Mouse (Mus musculus): ENCODE results near the gene Mdm1. TPM values are rescaled to one million over a fixed set of nuclear protein-coding genes. Genes with fewer than 3 reads are reported as not detected.

Mdm1 gene
- polyA plus RNA-seq (2017; shearing (Covaris generic)): 6.7 TPM

DNA sequence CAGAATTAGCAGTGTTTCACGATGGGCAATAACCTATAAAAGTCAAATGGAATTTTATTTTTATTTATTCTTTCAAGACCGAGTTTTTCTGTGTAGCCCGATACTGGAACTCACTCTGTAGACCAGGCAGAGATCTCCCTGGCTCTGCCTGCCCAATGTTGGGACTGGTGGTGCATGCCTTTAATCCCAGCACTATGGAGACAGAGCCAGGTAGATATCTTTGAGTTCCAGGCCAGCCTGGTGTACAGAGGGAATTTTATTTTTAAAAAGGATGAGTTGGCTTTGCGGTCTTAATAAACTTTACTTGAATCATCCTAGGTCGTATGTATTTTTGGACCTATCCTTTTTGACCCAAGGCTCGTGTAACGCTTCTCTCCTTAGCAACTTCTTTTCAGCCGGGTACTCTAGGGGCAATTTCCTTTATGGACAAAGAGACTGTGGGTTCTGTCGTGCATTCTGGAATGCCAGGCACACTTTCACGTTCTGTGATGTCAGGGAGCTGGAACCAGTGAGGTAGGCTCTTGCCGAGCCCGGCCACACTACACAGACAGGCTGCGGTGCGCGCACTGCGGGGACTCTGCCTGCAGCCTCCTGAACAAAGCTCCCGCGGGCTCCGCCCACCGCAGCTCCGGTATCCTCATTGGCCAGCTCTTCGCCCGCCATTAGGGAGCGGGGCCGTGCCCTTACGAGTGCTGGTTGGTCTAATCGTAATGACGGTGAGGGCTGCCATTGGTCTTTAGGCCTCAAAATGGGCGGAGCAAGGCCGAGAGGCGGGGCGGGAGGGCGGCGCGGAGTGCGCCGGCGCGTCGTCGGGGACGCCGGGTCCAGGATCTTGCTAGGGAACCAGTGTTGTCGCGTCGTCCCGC lies at the start of gene Mdm1:
Gene Mdm1 (plus strand): TSS at position 794 of the 866 bp plus-strand sequence.

DNA sequence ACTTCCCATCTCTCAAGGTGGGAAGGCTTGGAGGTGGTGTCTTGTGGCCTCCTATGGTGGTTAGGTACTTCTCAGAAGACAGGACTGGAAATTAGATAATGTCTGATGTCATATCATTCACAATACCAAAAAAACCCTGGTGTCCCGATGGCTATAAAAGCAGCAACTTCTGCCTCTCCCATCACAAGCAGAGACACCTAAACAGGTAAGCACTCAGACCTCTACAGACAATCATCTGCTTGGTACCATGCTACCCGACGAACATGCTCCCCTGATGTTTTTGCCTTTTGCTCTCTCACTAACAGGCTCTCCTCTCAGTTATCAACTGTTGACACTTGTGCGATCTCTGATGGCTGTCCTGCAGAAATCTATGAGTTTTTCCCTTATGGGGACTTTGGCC lies 63.0 kb downstream of the Mdm1 start, which contains the start of gene Il22:
Gene Il22 (plus strand): TSS at position 301 of the 400 bp plus-strand sequence.

Other genes with a start within 250 kb of the Mdm1 start
- gene Il22, start 63.1 kb downstream of the Mdm1 start, polyA plus RNA-seq (2017; shearing (Covaris generic)): not detected
- gene Gm32717, start 99.0 kb downstream of the Mdm1 start, polyA plus RNA-seq (2017; shearing (Covaris generic)): not detected
- not detected for gene Gm32802, start 116.9 kb downstream of the Mdm1 start, polyA plus RNA-seq (2017; shearing (Covaris generic))
- gene Iltifb, start 153.2 kb downstream of the Mdm1 start, polyA plus RNA-seq (2017; shearing (Covaris generic)): not detected
- not detected for gene Gm9040, start 185.2 kb downstream of the Mdm1 start, polyA plus RNA-seq (2017; shearing (Covaris generic))
- not detected for gene Gm9044, start 190.6 kb downstream of the Mdm1 start, polyA plus RNA-seq (2017; shearing (Covaris generic))
- gene Gm9045, start 196.0 kb downstream of the Mdm1 start, polyA plus RNA-seq (2017; shearing (Covaris generic)): not detected
- gene Gm9046, start 201.4 kb downstream of the Mdm1 start, polyA plus RNA-seq (2017; shearing (Covaris generic)): not detected
- not detected for gene Gm9048, start 206.9 kb downstream of the Mdm1 start, polyA plus RNA-seq (2017; shearing (Covaris generic))
- not detected for gene Gm9049, start 212.3 kb downstream of the Mdm1 start, polyA plus RNA-seq (2017; shearing (Covaris generic))

Measured in effector memory CD4-positive, alpha-beta T cell, adult 7 months (primary cell).